Mouse (Mus musculus) embryonic facial prominence, embryonic 10.5 days (tissue): Measurements from ENCODE around the gene Gabbr2. TPM values are rescaled to one million over a fixed set of nuclear protein-coding genes. Genes with fewer than 3 reads are reported as not detected.

Experiments
- DNase-seq: peaks from one replicate; pipeline ENCODE4 v3.0.0-alpha.2; 2017; ENCODE audit warnings: low spot score
- H3K27ac ChIP-seq: fragments of 300-500 bp; sonication (generic); replicated peaks from 2 replicates; pipeline ENCODE4 v1.5.1; 2016; ENCODE audit warnings: mild to moderate bottlenecking
- H3K27me3 ChIP-seq: fragments of 300-500 bp; sonication (generic); replicated peaks from 2 replicates; pipeline ENCODE4 v1.6.1; 2016; ENCODE audit warnings: low read depth, mild to moderate bottlenecking; ENCODE audit not compliant: poor library complexity, severe bottlenecking
- H3K36me3 ChIP-seq: fragments of 300-500 bp; sonication (generic); replicated peaks from 2 replicates; pipeline ENCODE4 v1.6.1; 2016; ENCODE audit warnings: mild to moderate bottlenecking, moderate library complexity
- H3K4me1 ChIP-seq: fragments of 300-500 bp; sonication (generic); 2 replicates; pipeline ENCODE4 v1.6.1; 2016
- H3K4me3 ChIP-seq: fragments of 300-500 bp; sonication (generic); 2 replicates; pipeline ENCODE4 v1.5.1; 2016; ENCODE audit warnings: mild to moderate bottlenecking, moderate library complexity
- H3K9me3 ChIP-seq: fragments of 300-500 bp; sonication (generic); 2 replicates; pipeline ENCODE4 v1.6.1; 2016; ENCODE audit warnings: mild to moderate bottlenecking
- WGBS: fragments of 180-500 bp; shearing (Covaris S2); methylation state at CpG from one replicate; pipeline ENCODE4 v1.1.7; 2016; 5-methylcytosine and 5-hydroxymethylcytosine counted together
- polyA plus RNA-seq: library from polyadenylated mRNA; unstranded; fragments of >200 nt; fragmentation: Nextera tagmentation; extraction: Ambion mirVana; gene quantifications from 2 replicates; pipeline ENCODE4 v1.2.1, GENCODE M21; 2016

The Gabbr2 gene
- 0.15 and 0.30 TPM in 2 replicates for polyA plus RNA-seq

GRCm38 (mm10) chr4:46991016-46991958, at the start of gene Gabbr2:
Gene Gabbr2 (minus strand): TSS chr4:46991873.
- Histone ChIP-seq H3K36me3 (no peaks in the 10 kb centered on the region), H3K9me3 (no peaks in the 10 kb centered on the region), H3K27ac (no peak within 1 kb of the TSS), H3K27me3 (peaks cover 77% of the 10 kb centered on the region), H3K4me1 (peaks cover 27% of the 10 kb centered on the region), H3K4me3 (peak within 1 kb of the TSS; percentile 68)
- WGBS, result 3% methylated on average over 132 of the region's 134 CpGs
- peak; percentile 48 for DNase-seq

- Histone ChIP-seq H3K36me3 (peaks cover 9% of the 10 kb centered on the region), H3K27me3 (no peaks in the 10 kb centered on the region), H3K9me3 (no peaks in the 10 kb centered on the region), H3K4me3 (no peak overlapping the region), H3K4me1 (peaks cover 15% of the 10 kb centered on the region), H3K27ac (no peak overlapping the region)
- 93% methylated on average over 10 of the region's 10 CpGs for WGBS
- DNase-seq, result no peak
These were observed 47.9 kb upstream of the Gabbr2 start for GRCm38 (mm10) chr4:47039586-47039985.

- DNase-seq, result peak; percentile 83
- Histone ChIP-seq H3K27ac (no peak overlapping the region), H3K27me3 (no peaks in the 10 kb centered on the region; the same call in 1 of the 2 replicates), H3K4me1 (peaks cover 15% of the 10 kb centered on the region), H3K4me3 (no peak overlapping the region), H3K36me3 (peaks cover 9% of the 10 kb centered on the region), H3K9me3 (no peaks in the 10 kb centered on the region)
- 19% methylated on average over 5 of the region's 5 CpGs for WGBS
These were observed 45.6 kb upstream of the Gabbr2 start for GRCm38 (mm10) chr4:47037321-47037657.

- no peak for DNase-seq
- Histone ChIP-seq H3K27me3 (no peaks in the 10 kb centered on the region; the same call in 1 of the 2 replicates), H3K4me3 (no peak overlapping the region), H3K4me1 (peaks cover 15% of the 10 kb centered on the region), H3K9me3 (no peaks in the 10 kb centered on the region), H3K27ac (no peak overlapping the region), H3K36me3 (peaks cover 9% of the 10 kb centered on the region)
- WGBS, result 62% methylated on average over 13 of the region's 13 CpGs
These were observed 45.0 kb upstream of the Gabbr2 start for GRCm38 (mm10) chr4:47036486-47037320.

GRCm38 (mm10) chr4:47035536-47035935, 43.9 kb upstream of the Gabbr2 start:
- 72% methylated on average over 14 of the region's 14 CpGs for WGBS
- Histone ChIP-seq H3K4me1 (peaks cover 19% of the 10 kb centered on the region), H3K4me3 (no peak overlapping the region), H3K36me3 (peaks cover 9% of the 10 kb centered on the region), H3K27ac (no peak overlapping the region), H3K27me3 (no peaks in the 10 kb centered on the region; the same call in 1 of the 2 replicates), H3K9me3 (no peaks in the 10 kb centered on the region)
- no peak for DNase-seq

- peaks cover 35% of the 10 kb centered on the region for H3K4me1 ChIP-seq
- H3K27ac ChIP-seq, result no peak overlapping the region
- WGBS, result 90% methylated on average over 8 of the region's 8 CpGs
- peaks cover 4% of the 10 kb centered on the region for H3K36me3 ChIP-seq
- H3K4me3 ChIP-seq, result no peak overlapping the region
- H3K27me3 ChIP-seq, result no peaks in the 10 kb centered on the region; the same call in 1 of the 2 replicates
- no peak for DNase-seq
- H3K9me3 ChIP-seq, result no peaks in the 10 kb centered on the region
These were observed 40.5 kb upstream of the Gabbr2 start for GRCm38 (mm10) chr4:47032171-47032570.

GRCm38 (mm10) chr4:47028791-47029190, 37.1 kb upstream of the Gabbr2 start:
- peaks cover 19% of the 10 kb centered on the region for H3K36me3 ChIP-seq
- H3K27ac ChIP-seq, result no peak overlapping the region
- H3K4me1 ChIP-seq, result peaks cover 21% of the 10 kb centered on the region
- peak; percentile 50 for DNase-seq
- no peak overlapping the region for H3K4me3 ChIP-seq
- WGBS, result 36% methylated on average over 5 of the region's 5 CpGs
- no peaks in the 10 kb centered on the region; the same call in 1 of the 2 replicates for H3K27me3 ChIP-seq
- no peaks in the 10 kb centered on the region for H3K9me3 ChIP-seq

- no peak for DNase-seq
- 82% methylated on average over 6 of the region's 6 CpGs for WGBS
- H3K36me3 ChIP-seq, result peaks cover 19% of the 10 kb centered on the region
- peaks cover 15% of the 10 kb centered on the region for H3K4me1 ChIP-seq
- no peak overlapping the region for H3K4me3 ChIP-seq
- no peak overlapping the region for H3K27ac ChIP-seq
- no peaks in the 10 kb centered on the region for H3K27me3 ChIP-seq
- no peaks in the 10 kb centered on the region for H3K9me3 ChIP-seq
These were observed 32.3 kb upstream of the Gabbr2 start for GRCm38 (mm10) chr4:47023949-47024348.

- Histone ChIP-seq H3K4me3 (no peak overlapping the region), H3K27ac (no peak overlapping the region), H3K36me3 (peaks cover 19% of the 10 kb centered on the region), H3K27me3 (no peaks in the 10 kb centered on the region), H3K4me1 (peaks cover 10% of the 10 kb centered on the region; the same call in 1 of the 2 replicates), H3K9me3 (no peaks in the 10 kb centered on the region)
- no peak for DNase-seq
- 80% methylated on average over 10 of the region's 10 CpGs for WGBS
These were observed 31.3 kb upstream of the Gabbr2 start for GRCm38 (mm10) chr4:47022804-47023603.

- DNase-seq, result peak; percentile 74
- Histone ChIP-seq H3K4me1 (peaks cover 10% of the 10 kb centered on the region; the same call in 1 of the 2 replicates), H3K4me3 (no peak overlapping the region), H3K27ac (no peak overlapping the region), H3K36me3 (peaks cover 15% of the 10 kb centered on the region; the same call in 1 of the 2 replicates), H3K9me3 (no peaks in the 10 kb centered on the region), H3K27me3 (no peaks in the 10 kb centered on the region)
- WGBS, result 12% methylated on average over 5 of the region's 5 CpGs
These were observed 28.9 kb upstream of the Gabbr2 start for GRCm38 (mm10) chr4:47020563-47020962.

- H3K4me1 ChIP-seq, result peaks cover 20% of the 10 kb centered on the region
- no peak overlapping the region for H3K27ac ChIP-seq
- WGBS, result 49% methylated on average over 3 of the region's 3 CpGs
- H3K27me3 ChIP-seq, result peaks cover 2% of the 10 kb centered on the region; the same call in 1 of the 2 replicates
- H3K36me3 ChIP-seq, result peaks cover 15% of the 10 kb centered on the region; the same call in 1 of the 2 replicates
- H3K4me3 ChIP-seq, result no peak overlapping the region
- no peaks in the 10 kb centered on the region for H3K9me3 ChIP-seq
- DNase-seq, result no peak
These were observed 23.5 kb upstream of the Gabbr2 start for GRCm38 (mm10) chr4:47015156-47015555.

- no peak overlapping the region for H3K4me3 ChIP-seq
- H3K9me3 ChIP-seq, result no peaks in the 10 kb centered on the region
- no peak overlapping the region for H3K27ac ChIP-seq
- 77% methylated on average over 10 of the region's 10 CpGs for WGBS
- H3K4me1 ChIP-seq, result peaks cover 23% of the 10 kb centered on the region
- DNase-seq, result no peak
- peaks cover 10% of the 10 kb centered on the region; the same call in 1 of the 2 replicates for H3K27me3 ChIP-seq
- H3K36me3 ChIP-seq, result peaks cover 15% of the 10 kb centered on the region; the same call in 1 of the 2 replicates
These were observed 20.8 kb upstream of the Gabbr2 start for GRCm38 (mm10) chr4:47012476-47012875.
